Mouse (Mus musculus): Measurements from ENCODE around the gene Arid5b. TPM values are rescaled to one million over a fixed set of nuclear protein-coding genes. Genes with fewer than 3 reads are reported as not detected.

The Arid5b gene
- polyA plus RNA-seq, 1 experiment = 4.0 TPM

- peak; percentile 8 for DNase-seq
- 2% methylated on average over 5 of the region's 5 CpGs for WGBS
- H3K4me3 ChIP-seq (ENCODE audit: control insufficient read depth, insufficient read depth, low read length) = no peak overlapping the region
Observed at GRCm38 (mm10) chr10:68238707-68239425, 39.7 kb downstream of the Arid5b start.

DNA sequence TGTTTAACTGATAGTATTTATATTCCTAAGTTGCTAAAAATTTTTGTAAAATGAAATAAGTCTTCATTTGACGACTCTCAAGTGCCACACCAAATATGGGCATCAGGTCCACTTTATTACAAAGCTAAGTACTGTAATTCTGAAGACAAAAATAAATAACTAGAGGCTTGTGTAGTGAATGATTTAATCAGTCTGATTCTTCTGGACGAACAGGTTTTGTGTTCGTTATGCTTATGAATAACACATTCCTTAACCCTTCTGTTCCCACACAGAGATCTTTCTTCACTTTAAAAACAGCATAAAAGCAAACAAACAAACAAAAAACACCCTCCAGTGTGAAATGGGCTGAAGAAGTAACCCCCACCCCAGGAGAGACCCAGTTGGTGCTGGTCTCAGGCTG lies 40.4 kb downstream of the Arid5b start:
- 87% methylated on average over 3 of the region's 3 CpGs for WGBS
- H3K4me1 ChIP-seq (replicated peaks; ENCODE audit: control insufficient read depth, insufficient read depth, low read length) = peaks cover 13% of the 10 kb centered on the region
- H3K36me3 ChIP-seq (ENCODE audit: control insufficient read depth, insufficient read depth, low read length) = no peaks in the 10 kb centered on the region
- TF ChIP-seq CTCF (IDR thresholded peaks at IDR 0.05; ENCODE audit: borderline replicate concordance, control insufficient read depth, extremely low read depth, insufficient read depth, low read length, poor library complexity) (no peak), POLR2A (IDR thresholded peaks at IDR 0.05; ENCODE audit: control insufficient read depth, extremely low read depth, insufficient read depth, low read length, poor library complexity) (no peak)
- H3K4me3 ChIP-seq (ENCODE audit: control insufficient read depth, insufficient read depth, low read length) = no peak overlapping the region
- peak overlapping the region; percentile 76 for H3K27ac ChIP-seq (ENCODE audit: control insufficient read depth, insufficient read depth, low read length)
- DNase-seq = no peak
- no peaks in the 10 kb centered on the region for H3K27me3 ChIP-seq (ENCODE audit: control insufficient read depth, insufficient read depth, low read length)

More at GRCm38 (mm10) chr10:68238707-68239425, 39.7 kb downstream of the Arid5b start:
- Histone ChIP-seq H3K27me3 (ENCODE audit: control insufficient read depth, insufficient read depth, low read length) (no peaks in the 10 kb centered on the region), H3K36me3 (ENCODE audit: control insufficient read depth, insufficient read depth, low read length) (no peaks in the 10 kb centered on the region), H3K4me1 (replicated peaks; ENCODE audit: control insufficient read depth, insufficient read depth, low read length) (peaks cover 13% of the 10 kb centered on the region), H3K27ac (ENCODE audit: control insufficient read depth, insufficient read depth, low read length) (peak overlapping the region; percentile 76)
- TF ChIP-seq POLR2A (IDR thresholded peaks at IDR 0.05; ENCODE audit: control insufficient read depth, extremely low read depth, insufficient read depth, low read length, poor library complexity) (no peak), CTCF (IDR thresholded peaks at IDR 0.05; ENCODE audit: borderline replicate concordance, control insufficient read depth, extremely low read depth, insufficient read depth, low read length, poor library complexity) (no peak)

GRCm38 (mm10) chr10:68236956-68237455 lies 41.5 kb downstream of the Arid5b start:
- TF ChIP-seq POLR2A (IDR thresholded peaks at IDR 0.05; ENCODE audit: control insufficient read depth, extremely low read depth, insufficient read depth, low read length, poor library complexity) (no peak), CTCF (IDR thresholded peaks at IDR 0.05; ENCODE audit: borderline replicate concordance, control insufficient read depth, extremely low read depth, insufficient read depth, low read length, poor library complexity) (no peak)
- H3K27ac ChIP-seq (ENCODE audit: control insufficient read depth, insufficient read depth, low read length) = no peak overlapping the region
- peaks cover 13% of the 10 kb centered on the region for H3K4me1 ChIP-seq (replicated peaks; ENCODE audit: control insufficient read depth, insufficient read depth, low read length)
- no peaks in the 10 kb centered on the region for H3K36me3 ChIP-seq (ENCODE audit: control insufficient read depth, insufficient read depth, low read length)
- DNase-seq = no peak
- H3K27me3 ChIP-seq (ENCODE audit: control insufficient read depth, insufficient read depth, low read length) = no peaks in the 10 kb centered on the region
- no peak overlapping the region for H3K4me3 ChIP-seq (ENCODE audit: control insufficient read depth, insufficient read depth, low read length)
- 96% methylated on average over 14 of the region's 14 CpGs for WGBS

DNA sequence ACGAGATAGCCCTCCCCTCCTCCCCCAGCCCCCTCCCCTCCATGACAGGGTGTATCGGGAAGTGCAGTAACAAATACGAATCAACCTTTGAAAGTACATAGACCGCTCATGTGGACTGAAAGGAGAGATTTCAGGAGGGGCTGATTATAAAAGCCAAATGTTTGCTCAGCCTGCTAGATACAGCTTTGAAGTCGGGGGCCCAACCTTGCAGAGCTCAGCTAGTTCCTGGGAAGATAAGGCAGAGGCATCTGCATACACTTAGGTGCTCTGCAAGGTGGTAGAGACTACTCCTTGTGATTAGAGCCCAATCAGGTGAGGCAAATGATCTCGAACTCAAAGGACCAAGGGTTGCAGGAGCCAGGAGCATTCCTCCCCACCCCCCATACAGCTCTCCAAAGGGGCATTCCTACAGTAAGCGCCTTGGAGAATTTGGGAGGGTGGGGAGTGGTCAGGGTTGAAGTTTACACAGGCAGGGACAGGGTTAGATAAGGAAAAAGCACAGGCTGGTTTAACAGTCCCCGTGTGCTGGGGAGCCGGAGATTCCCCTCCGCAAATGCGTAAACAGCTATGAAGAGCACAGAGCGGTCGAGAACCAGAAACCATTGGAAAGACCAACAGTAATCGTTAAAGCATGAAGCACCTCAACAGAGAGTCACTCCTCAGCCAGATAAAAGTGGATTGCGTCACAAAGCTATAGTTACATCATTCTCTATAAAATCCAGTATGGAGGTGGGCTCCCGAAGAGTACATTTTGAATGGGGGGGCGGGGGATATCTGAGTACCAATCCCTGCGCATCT lies 47.0 kb downstream of the Arid5b start:
- H3K27ac ChIP-seq (ENCODE audit: control insufficient read depth, insufficient read depth, low read length) = no peak overlapping the region
- no peak for DNase-seq
- WGBS = 94% methylated on average over 18 of the region's 18 CpGs
- no peak overlapping the region for H3K4me3 ChIP-seq (ENCODE audit: control insufficient read depth, insufficient read depth, low read length)
- no peaks in the 10 kb centered on the region for H3K36me3 ChIP-seq (ENCODE audit: control insufficient read depth, insufficient read depth, low read length)
- TF ChIP-seq CTCF (IDR thresholded peaks at IDR 0.05; ENCODE audit: borderline replicate concordance, control insufficient read depth, extremely low read depth, insufficient read depth, low read length, poor library complexity) (no peak), POLR2A (IDR thresholded peaks at IDR 0.05; ENCODE audit: control insufficient read depth, extremely low read depth, insufficient read depth, low read length, poor library complexity) (no peak)
- no peaks in the 10 kb centered on the region for H3K4me1 ChIP-seq (replicated peaks; ENCODE audit: control insufficient read depth, insufficient read depth, low read length)
- no peaks in the 10 kb centered on the region for H3K27me3 ChIP-seq (ENCODE audit: control insufficient read depth, insufficient read depth, low read length)

- Histone ChIP-seq H3K4me1 (replicated peaks; ENCODE audit: control insufficient read depth, insufficient read depth, low read length) (no peaks in the 10 kb centered on the region), H3K4me3 (ENCODE audit: control insufficient read depth, insufficient read depth, low read length) (no peak overlapping the region), H3K27me3 (ENCODE audit: control insufficient read depth, insufficient read depth, low read length) (no peaks in the 10 kb centered on the region), H3K36me3 (ENCODE audit: control insufficient read depth, insufficient read depth, low read length) (no peaks in the 10 kb centered on the region), H3K27ac (ENCODE audit: control insufficient read depth, insufficient read depth, low read length) (no peak overlapping the region)
- WGBS = 92% methylated on average over 13 of the region's 13 CpGs
- DNase-seq = no peak
- no peak for TF ChIP-seq POLR2A (IDR thresholded peaks at IDR 0.05; ENCODE audit: control insufficient read depth, extremely low read depth, insufficient read depth, low read length, poor library complexity)
- no peak for TF ChIP-seq CTCF (IDR thresholded peaks at IDR 0.05; ENCODE audit: borderline replicate concordance, control insufficient read depth, extremely low read depth, insufficient read depth, low read length, poor library complexity)
Observed at GRCm38 (mm10) chr10:68230653-68231384, 47.7 kb downstream of the Arid5b start.
